ENCODE assay signal across 45 mouse cellular contexts in genomic region chr13:59689843-59690242, GRCm38 (mm10). TPM values are rescaled to one million over a fixed set of nuclear protein-coding genes. Genes with fewer than 3 reads are reported as not detected.
"Had no signal": no experiment of that assay in that cellular context is flagged by ENCODE, and none has a peak within 500 bp of the region (broad histone marks: within the 10 kb centered on the region; RNA-seq: fewer than 3 reads in every experiment).

No protein-coding gene starts in this region.

- H3K9ac ChIP-seq: limb, embryonic 12.5 days; limb, embryonic 13.5 days; limb, embryonic 15.5 days; liver, embryonic 12.5 days; liver, embryonic 13.5 days; liver, embryonic 14.5 days; liver, embryonic 15.5 days; liver, postnatal 0 days; lung, embryonic 14.5 days; lung, embryonic 15.5 days; midbrain, embryonic 12.5 days; midbrain, embryonic 13.5 days; midbrain, embryonic 15.5 days; neural tube, embryonic 12.5 days had no signal

- H3K27me3 ChIP-seq: limb, embryonic 12.5 days; limb, embryonic 13.5 days; limb, embryonic 15.5 days; liver, embryonic 12.5 days; lung, embryonic 15.5 days; midbrain, embryonic 13.5 days; midbrain, embryonic 15.5 days; neural tube, embryonic 12.5 days had no signal

- H3K9me3 ChIP-seq: limb, embryonic 10.5 days; limb, embryonic 13.5 days; limb, embryonic 15.5 days; liver, embryonic 12.5 days; liver, embryonic 13.5 days; liver, embryonic 15.5 days; lung, embryonic 15.5 days; midbrain, embryonic 12.5 days; midbrain, embryonic 13.5 days; midbrain, embryonic 15.5 days had no signal

- ATAC-seq: liver, embryonic 12.5 days; liver, postnatal 0 days; lung, postnatal 0 days; midbrain, embryonic 13.5 days; midbrain, embryonic 15.5 days; midbrain, embryonic 16.5 days had no signal

- H3K4me3 ChIP-seq: left cerebral cortex, adult 2 months; limb, embryonic 10.5 days; limb, embryonic 12.5 days; limb, embryonic 13.5 days; limb, embryonic 15.5 days; liver, embryonic 12.5 days; liver, embryonic 13.5 days; liver, embryonic 15.5 days; lung, embryonic 15.5 days; megakaryocyte, embryonic 14.5 days; midbrain, embryonic 10.5 days; midbrain, embryonic 12.5 days; midbrain, embryonic 13.5 days; midbrain, embryonic 15.5 days; myocyte; neural tube, embryonic 12.5 days had no signal

- DNase-seq: left cerebral cortex, postnatal 4 days; liver; liver, embryonic 13.5 days; liver, postnatal 0 days; lung, adult 2 months; lung, embryonic 14.5 days; lung, postnatal 10 days; lung, postnatal 14 days; lung, postnatal 36 days; lung, postnatal 4 days had no signal

- H3K4me1 ChIP-seq: limb, embryonic 10.5 days; limb, embryonic 12.5 days; limb, embryonic 13.5 days; limb, embryonic 15.5 days; liver, embryonic 15.5 days; lung, embryonic 15.5 days; megakaryocyte, embryonic 14.5 days; midbrain, embryonic 12.5 days; midbrain, embryonic 13.5 days; midbrain, embryonic 15.5 days had no signal

- H3K27ac ChIP-seq: left cerebral cortex, adult 2 months; limb, embryonic 10.5 days; limb, embryonic 12.5 days; limb, embryonic 13.5 days; limb, embryonic 15.5 days; liver, embryonic 12.5 days; liver, embryonic 13.5 days; liver, embryonic 14.5 days; liver, embryonic 15.5 days; lung, embryonic 15.5 days; macrophage; midbrain, embryonic 10.5 days; midbrain, embryonic 12.5 days; midbrain, embryonic 13.5 days; midbrain, embryonic 15.5 days; neural tube, embryonic 12.5 days had no signal

- H3K4me2 ChIP-seq: limb, embryonic 12.5 days; limb, embryonic 13.5 days; limb, embryonic 15.5 days; liver, embryonic 11.5 days; liver, embryonic 12.5 days; liver, embryonic 13.5 days; liver, embryonic 15.5 days; lung, embryonic 14.5 days; lung, embryonic 15.5 days; midbrain, embryonic 12.5 days; midbrain, embryonic 13.5 days; midbrain, embryonic 15.5 days; neural tube, embryonic 12.5 days had no signal

- H3K36me3 ChIP-seq: limb, embryonic 10.5 days; limb, embryonic 12.5 days; limb, embryonic 13.5 days; limb, embryonic 15.5 days; liver, embryonic 12.5 days; liver, embryonic 13.5 days; liver, embryonic 15.5 days; lung, embryonic 15.5 days; midbrain, embryonic 10.5 days; midbrain, embryonic 12.5 days; midbrain, embryonic 13.5 days; midbrain, embryonic 15.5 days; neural tube, embryonic 12.5 days had no signal

RNA-seq across cellular contexts. Expression of gene 4921517D22Rik, which starts 4.1 kb away (rescaled TPM):
- total RNA-seq: left cerebral cortex, adult 18-20 months; left cerebral cortex, adult 2 months; left cerebral cortex, adult 8-10 months; left cerebral cortex, postnatal 10 days; left cerebral cortex, postnatal 14 days; left cerebral cortex, postnatal 25 days; left cerebral cortex, postnatal 36 days; left cerebral cortex, postnatal 4 days; liver, adult 2 months; megakaryocyte, adult 5-6 weeks; midbrain, postnatal 0 days; monocyte, adult 5-6 weeks had no signal
- polyA plus RNA-seq: limb, embryonic 10.5 days; limb, embryonic 11.5 days; limb, embryonic 12.5 days; limb, embryonic 13.5 days; limb, embryonic 14.5 days; limb, embryonic 15.5 days; liver, adult 2 months; liver, embryonic 11.5 days; liver, embryonic 12.5 days; liver, embryonic 13.5 days; liver, embryonic 14.5 days; liver, embryonic 15.5 days; liver, embryonic 16.5 days; liver, postnatal 0 days; lung, adult 2 months; lung, embryonic 14.5 days; lung, embryonic 15.5 days; lung, embryonic 16.5 days; lung, postnatal 0 days; macrophage; midbrain, embryonic 10.5 days; midbrain, embryonic 12.5 days; midbrain, embryonic 13.5 days; midbrain, embryonic 15.5 days; midbrain, embryonic 16.5 days; midbrain, postnatal 0 days; myocyte; neural tube, embryonic 11.5 days; neural tube, embryonic 12.5 days had no signal

RNA-seq across cellular contexts. Expression of gene Spata31d1a, which starts 20.3 kb away (rescaled TPM):
- total RNA-seq: liver, adult 2 months; midbrain, postnatal 0 days; monocyte, adult 5-6 weeks had no signal
- polyA plus RNA-seq: limb, embryonic 10.5 days; limb, embryonic 11.5 days; limb, embryonic 12.5 days; limb, embryonic 13.5 days; limb, embryonic 15.5 days; liver, adult 2 months; liver, embryonic 12.5 days; liver, embryonic 14.5 days; liver, embryonic 15.5 days; lung, adult 2 months; lung, embryonic 14.5 days; lung, embryonic 15.5 days; lung, embryonic 16.5 days; macrophage; midbrain, postnatal 0 days; myocyte; neural tube, embryonic 11.5 days; neural tube, embryonic 12.5 days had no signal

RNA-seq across cellular contexts. Expression of gene Spata31d1b, which starts 22.2 kb away (rescaled TPM):
- total RNA-seq: left cerebral cortex, postnatal 10 days; left cerebral cortex, postnatal 14 days; left cerebral cortex, postnatal 36 days; left cerebral cortex, postnatal 4 days; liver, adult 2 months; megakaryocyte, adult 5-6 weeks had no signal
- polyA plus RNA-seq: limb, embryonic 10.5 days; limb, embryonic 11.5 days; limb, embryonic 12.5 days; limb, embryonic 13.5 days; limb, embryonic 15.5 days; liver, adult 2 months; liver, embryonic 11.5 days; liver, embryonic 12.5 days; liver, embryonic 13.5 days; liver, embryonic 14.5 days; liver, embryonic 16.5 days; liver, postnatal 0 days; lung, adult 2 months; lung, embryonic 14.5 days; lung, embryonic 15.5 days; lung, embryonic 16.5 days; lung, postnatal 0 days; macrophage; midbrain, embryonic 10.5 days; midbrain, embryonic 12.5 days; midbrain, embryonic 13.5 days; midbrain, embryonic 15.5 days; midbrain, embryonic 16.5 days; midbrain, postnatal 0 days; myocyte; neural tube, embryonic 11.5 days; neural tube, embryonic 12.5 days had no signal

RNA-seq across cellular contexts. Expression of gene Spata31d1d, which starts 41.7 kb away (rescaled TPM):
- total RNA-seq: left cerebral cortex, adult 18-20 months; left cerebral cortex, adult 2 months; left cerebral cortex, adult 8-10 months; left cerebral cortex, postnatal 10 days; left cerebral cortex, postnatal 25 days; left cerebral cortex, postnatal 36 days; liver, adult 2 months; megakaryocyte, adult 5-6 weeks; midbrain, postnatal 0 days; monocyte, adult 5-6 weeks had no signal
- polyA plus RNA-seq: limb, embryonic 10.5 days; limb, embryonic 11.5 days; limb, embryonic 12.5 days; limb, embryonic 13.5 days; limb, embryonic 15.5 days; liver, adult 2 months; liver, embryonic 11.5 days; liver, embryonic 12.5 days; liver, embryonic 13.5 days; liver, embryonic 15.5 days; liver, embryonic 16.5 days; liver, postnatal 0 days; lung, adult 2 months; lung, embryonic 14.5 days; lung, embryonic 15.5 days; lung, embryonic 16.5 days; lung, postnatal 0 days; macrophage; midbrain, embryonic 10.5 days; midbrain, embryonic 12.5 days; midbrain, embryonic 13.5 days; midbrain, embryonic 15.5 days; midbrain, embryonic 16.5 days; midbrain, postnatal 0 days; myocyte; neural tube, embryonic 11.5 days; neural tube, embryonic 12.5 days had no signal
